Mouse (Mus musculus): ENCODE data around the gene Foxl1. TPM values are rescaled to one million over a fixed set of nuclear protein-coding genes. Genes with fewer than 3 reads are reported as not detected.
A peak's percentile ranks its signal among the peaks of the same experiment; 100 is the strongest.

Gene Foxl1
- total and polyA plus RNA-seq, 3 experiments, result 0.07 to 0.12 TPM; not detected in 1

GRCm38 (mm10) chr8:121092627-121093026 lies 35.1 kb upstream of the Foxl1 start (continued):
- no peak for TF ChIP-seq BHLHE40 (IDR thresholded peaks at IDR 0.05; ENCODE audit: borderline replicate concordance, low read depth, low read length)
- TF ChIP-seq MYB (IDR thresholded peaks at IDR 0.05; ENCODE audit: low read depth, low read length), result no peak
- TF ChIP-seq SIN3A (IDR thresholded peaks at IDR 0.05; ENCODE audit: low read length), result no peak
- peak; percentile 90 for TF ChIP-seq SMC3 (IDR thresholded peaks at IDR 0.05; ENCODE audit: low read depth, low read length)
- TF ChIP-seq USF1 (IDR thresholded peaks at IDR 0.05; ENCODE audit: low read depth, low read length), result no peak
- no peak for TF ChIP-seq POLR2AphosphoS2 (IDR thresholded peaks at IDR 0.05; ENCODE audit: low read length)

GRCm38 (mm10) chr8:121093496-121093895 lies 34.2 kb upstream of the Foxl1 start:
- H3K79me2 ChIP-seq (ENCODE audit: control insufficient read depth, insufficient read depth, low read length, poor library complexity), result no peaks in the 10 kb centered on the region
- no peaks in the 10 kb centered on the region for H3K9me3 ChIP-seq (replicated peaks; ENCODE audit: insufficient read depth, low read length)
- no peak overlapping the region for H3K4me3 ChIP-seq (ENCODE audit: control insufficient read depth in 1 of 2, insufficient read depth in 1 of 2, low read depth in 2 of 2, low read length in 2 of 2)
- no peaks in the 10 kb centered on the region for H3K27me3 ChIP-seq (ENCODE audit: control insufficient read depth in 1 of 2, insufficient read depth in 2 of 2, low read length in 2 of 2)
- no peak overlapping the region for H3K9ac ChIP-seq (ENCODE audit: control insufficient read depth, low read depth, low read length, poor library complexity, severe bottlenecking)
- no peak for DNase-seq (ENCODE audit: low read depth, low spot score)
- H3K36me3 ChIP-seq (ENCODE audit: control insufficient read depth in 1 of 2, insufficient read depth in 2 of 2, low read length in 2 of 2), result no peaks in the 10 kb centered on the region
- H3K27ac ChIP-seq (ENCODE audit: control insufficient read depth, low read depth, low read length), result no peak overlapping the region
- no peaks in the 10 kb centered on the region for H3K4me1 ChIP-seq (ENCODE audit: control insufficient read depth in 1 of 2, insufficient read depth in 2 of 2, low read length in 2 of 2)
- TF ChIP-seq CHD2 (IDR thresholded peaks at IDR 0.05; ENCODE audit: low read length) (no peak), ZKSCAN1 (IDR thresholded peaks at IDR 0.05; ENCODE audit: low read depth, low read length) (no peak), RAD21 (IDR thresholded peaks at IDR 0.05; ENCODE audit: low read depth, low read length) (no peak), ELF1 (IDR thresholded peaks at IDR 0.05; ENCODE audit: low read depth, low read length) (no peak), ZNF384 (IDR thresholded peaks at IDR 0.05; ENCODE audit: low read depth, low read length) (no peak), SIN3A (IDR thresholded peaks at IDR 0.05; ENCODE audit: low read length) (no peak), MAFK (IDR thresholded peaks at IDR 0.05; ENCODE audit: borderline replicate concordance, low read depth, low read length) (no peak), BHLHE40 (IDR thresholded peaks at IDR 0.05; ENCODE audit: borderline replicate concordance, low read depth, low read length) (no peak), CHD1 (IDR thresholded peaks at IDR 0.05; ENCODE audit: low read depth, low read length) (no peak), TAL1 (IDR thresholded peaks at IDR 0.05; ENCODE audit: low read length) (no peak)

- TF ChIP-seq ZKSCAN1 (IDR thresholded peaks at IDR 0.05; ENCODE audit: low read depth, low read length) (no peak), SMC3 (IDR thresholded peaks at IDR 0.05; ENCODE audit: low read depth, low read length) (peak; percentile 76), CTCF (IDR thresholded peaks at IDR 0.05 in 2 of 3, conservative IDR thresholded peaks at IDR 0.05 in 1 of 3; ENCODE audit: control insufficient read depth in 1 of 3, insufficient read depth in 1 of 3, low read depth in 2 of 3, low read length in 3 of 3, poor library complexity in 1 of 3, severe bottlenecking in 1 of 3) (peak; percentile 94 to 98 (median 96)), UBTF (IDR thresholded peaks at IDR 0.05; ENCODE audit: borderline replicate concordance, insufficient read depth, low read depth, low read length) (no peak), RAD21 (IDR thresholded peaks at IDR 0.05; ENCODE audit: low read depth, low read length) (peak; percentile 73), ZC3H11A (IDR thresholded peaks at IDR 0.05; ENCODE audit: low read depth, low read length) (peak; percentile 48; the same call in 1 of the 2 replicates)
- Histone ChIP-seq H3K27ac (ENCODE audit: control insufficient read depth, low read depth, low read length) (no peak overlapping the region), H3K4me1 (ENCODE audit: control insufficient read depth in 1 of 2, insufficient read depth in 2 of 2, low read length in 2 of 2) (peaks cover 0 to 5% of the 10 kb centered on the region in 2 experiments; a peak in 1 of 4 replicates), H3K4me3 (ENCODE audit: control insufficient read depth in 1 of 2, insufficient read depth in 1 of 2, low read depth in 2 of 2, low read length in 2 of 2) (no peak overlapping the region), H3K79me2 (ENCODE audit: control insufficient read depth, insufficient read depth, low read length, poor library complexity) (peaks cover 13% of the 10 kb centered on the region), H3K9ac (ENCODE audit: control insufficient read depth, low read depth, low read length, poor library complexity, severe bottlenecking) (no peak overlapping the region), H3K9me3 (replicated peaks; ENCODE audit: insufficient read depth, low read length) (no peaks in the 10 kb centered on the region), H3K36me3 (ENCODE audit: control insufficient read depth in 1 of 2, insufficient read depth in 2 of 2, low read length in 2 of 2) (peaks cover 0 to 3% of the 10 kb centered on the region in 2 experiments; a peak in 1 of 4 replicates), H3K27me3 (ENCODE audit: control insufficient read depth in 1 of 2, insufficient read depth in 2 of 2, low read length in 2 of 2) (no peaks in the 10 kb centered on the region)
- DNase-seq (ENCODE audit: low read depth, low spot score), result peak; percentile 81
These were observed 23.5 kb upstream of the Foxl1 start for GRCm38 (mm10) chr8:121104049-121104818.

All from MEL (cell line).